Mouse (Mus musculus) kidney, adult 2 months (tissue): ENCODE measurements around the gene Maip1. TPM values are rescaled to one million over a fixed set of nuclear protein-coding genes. Genes with fewer than 3 reads are reported as not detected.
A peak's percentile ranks its signal among the peaks of the same experiment; 100 is the strongest.

ENCODE experiments used
- DNase-seq: peaks from one replicate; pipeline ENCODE4 v3.0.0; 2021
- H3K27ac ChIP-seq: fragments of 200-500 bp; 2 replicates; pipeline ENCODE4 v1.5.1; 2012; ENCODE audit warnings: low read depth, low read length, control low read depth, inconsistent platforms; ENCODE audit not compliant: insufficient read depth
- H3K27me3 ChIP-seq: fragments of 200-500 bp; replicated peaks from 2 replicates; pipeline ENCODE4 v1.6.1; 2012; ENCODE audit warnings: mild to moderate bottlenecking, moderate library complexity, low read length, inconsistent platforms; ENCODE audit not compliant: control insufficient read depth, insufficient read depth
- H3K36me3 ChIP-seq: fragments of 200-500 bp; 2 replicates; pipeline ENCODE4 v1.6.1; 2012; ENCODE audit warnings: mild to moderate bottlenecking, moderate library complexity, low read length, inconsistent platforms; ENCODE audit not compliant: control insufficient read depth, insufficient read depth
- H3K4me1 ChIP-seq: fragments of 200-500 bp; 2 replicates; pipeline ENCODE4 v1.6.1; 2011; ENCODE audit warnings: low read length; ENCODE audit not compliant: control insufficient read depth, insufficient read depth
- H3K4me3 ChIP-seq: fragments of 200-500 bp; 2 replicates; pipeline ENCODE4 v1.5.1; 2011; ENCODE audit warnings: mild to moderate bottlenecking, low read depth, low read length, control low read depth; ENCODE audit not compliant: insufficient read depth
- CTCF ChIP-seq: fragments of 200-500 bp; conservative IDR thresholded peaks from 2 replicates; pipeline ENCODE4 v1.5.1; 2011; ENCODE audit warnings: low read depth, mild to moderate bottlenecking, control low read depth, low read length, moderate library complexity, mixed read lengths; ENCODE audit not compliant: insufficient read depth, insufficient read length
- POLR2A ChIP-seq: fragments of 200-500 bp; IDR thresholded peaks from one replicate; pipeline ENCODE4 v1.6.1; 2011; ENCODE audit warnings: low read depth, low read length, control low read depth
- WGBS: fragments of 180-500 bp; shearing (Covaris S2); methylation state at CpG from one replicate; pipeline ENCODE4 v1.1.7; 2018; 5-methylcytosine and 5-hydroxymethylcytosine counted together
- polyA plus RNA-seq: library from polyadenylated mRNA; depleted of rRNA; stranded (reverse); fragments of >200 nt; gene quantifications from 2 replicates; pipeline ENCODE4 v1.2.3, GENCODE M21; 2012

Maip1 gene
- polyA plus RNA-seq, 1 experiment: 6.0 TPM

GRCm38 (mm10) chr1:57428368-57429308 lies 22.5 kb downstream of the Maip1 start:
- Histone ChIP-seq H3K36me3 (no peaks in the 10 kb centered on the region), H3K4me3 (no peak overlapping the region), H3K27ac (no peak overlapping the region), H3K4me1 (no peaks in the 10 kb centered on the region), H3K27me3 (no peaks in the 10 kb centered on the region)
- DNase-seq: peak; percentile 86
- 53% methylated on average over 16 of the region's 16 CpGs for WGBS
- TF ChIP-seq CTCF (peak; percentile 83), POLR2A (no peak)

GRCm38 (mm10) chr1:57429786-57430483 lies 23.8 kb downstream of the Maip1 start:
- Histone ChIP-seq H3K27me3 (no peaks in the 10 kb centered on the region), H3K4me3 (no peak overlapping the region), H3K4me1 (no peaks in the 10 kb centered on the region), H3K36me3 (no peaks in the 10 kb centered on the region), H3K27ac (no peak overlapping the region)
- DNase-seq: peak; percentile 52
- no peak for TF ChIP-seq POLR2A
- no peak for TF ChIP-seq CTCF
- 3% methylated on average over 12 of the region's 12 CpGs for WGBS

- DNase-seq: no peak
- H3K36me3 ChIP-seq: no peaks in the 10 kb centered on the region
- no peak overlapping the region for H3K27ac ChIP-seq
- WGBS: 95% methylated on average over 7 of the region's 7 CpGs
- H3K27me3 ChIP-seq: no peaks in the 10 kb centered on the region
- H3K4me1 ChIP-seq: peaks cover 3% of the 10 kb centered on the region; the same call in 1 of the 2 replicates
- no peak for TF ChIP-seq POLR2A
- no peak for TF ChIP-seq CTCF
- H3K4me3 ChIP-seq: no peak overlapping the region
Measured at GRCm38 (mm10) chr1:57433141-57433540, 27.0 kb downstream of the Maip1 start.

DNA sequence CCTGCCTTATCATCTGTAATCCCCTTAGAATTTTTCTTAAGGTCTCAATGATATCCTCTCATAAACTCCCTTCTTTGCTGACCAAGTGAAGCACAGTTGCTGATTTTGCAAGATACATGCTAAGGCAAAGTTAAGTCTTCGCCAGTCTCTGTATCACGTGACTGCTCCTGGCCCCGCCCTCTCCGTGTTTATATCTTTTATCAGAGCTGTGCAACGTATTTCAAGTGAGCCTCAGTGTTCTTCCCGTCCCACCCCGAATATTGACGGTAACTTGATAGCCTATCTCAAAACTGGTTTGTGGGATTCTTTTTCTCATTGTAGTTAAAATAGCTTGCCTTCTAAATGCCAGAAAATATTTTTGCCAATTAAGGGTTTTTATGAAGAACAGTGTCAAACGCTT lies 30.3 kb downstream of the Maip1 start:
- Histone ChIP-seq H3K4me1 (peaks cover 3% of the 10 kb centered on the region; the same call in 1 of the 2 replicates), H3K4me3 (peak overlapping the region; percentile 31; the same call in 1 of the 2 replicates), H3K27me3 (no peaks in the 10 kb centered on the region), H3K36me3 (no peaks in the 10 kb centered on the region), H3K27ac (peak overlapping the region; percentile 5; the same call in 1 of the 2 replicates)
- TF ChIP-seq CTCF (no peak), POLR2A (no peak)
- DNase-seq: peak; percentile 78
- WGBS: 15% methylated on average over 9 of the region's 9 CpGs

DNA sequence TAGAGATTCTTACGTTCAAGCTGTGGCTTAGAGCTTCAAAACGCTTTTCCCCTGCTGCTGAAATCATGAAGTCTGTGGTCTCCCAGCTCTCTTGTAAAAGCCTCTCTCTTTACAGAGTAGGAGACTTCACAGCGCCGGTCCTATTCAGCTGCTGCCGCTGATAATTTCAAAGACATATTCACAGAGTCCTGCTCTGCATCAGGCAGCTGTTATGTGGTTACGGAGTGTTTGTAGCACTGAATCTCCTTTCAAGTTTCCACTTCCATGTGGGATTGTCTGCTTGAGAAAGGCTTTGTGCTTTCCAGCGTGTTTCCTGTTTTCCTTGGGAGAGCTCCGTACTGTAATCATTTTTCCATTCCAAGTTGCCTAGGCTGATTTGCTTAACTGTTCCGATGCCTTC lies 30.8 kb downstream of the Maip1 start:
- no peak for TF ChIP-seq CTCF
- no peak for TF ChIP-seq POLR2A
- Histone ChIP-seq H3K36me3 (no peaks in the 10 kb centered on the region), H3K27ac (peak overlapping the region; percentile 27; the same call in 1 of the 2 replicates), H3K4me1 (peaks cover 3% of the 10 kb centered on the region; the same call in 1 of the 2 replicates), H3K27me3 (no peaks in the 10 kb centered on the region), H3K4me3 (peak overlapping the region; percentile 31)
- DNase-seq: peak; percentile 22
- 13% methylated on average over 9 of the region's 9 CpGs for WGBS

DNA sequence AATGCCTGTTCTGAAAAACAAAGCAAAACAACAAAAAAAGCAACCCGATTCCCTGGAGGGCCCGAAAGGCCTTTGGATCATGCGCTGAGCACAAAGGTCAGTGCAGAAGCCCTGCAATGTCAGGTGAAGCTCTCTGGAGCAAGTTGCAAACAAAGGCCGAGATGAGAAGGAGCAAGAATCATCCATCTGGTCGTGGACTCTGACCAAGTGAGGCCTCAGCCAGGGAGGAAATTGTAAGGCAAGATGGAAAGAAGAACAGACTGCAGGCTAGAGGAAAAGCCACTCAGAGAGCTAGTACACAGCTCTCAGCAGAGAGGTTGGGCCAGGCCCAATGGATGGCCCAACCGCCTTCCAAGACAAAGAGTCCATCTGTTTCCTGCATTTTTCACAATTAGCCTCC lies 32.9 kb downstream of the Maip1 start:
- H3K27ac ChIP-seq: no peak overlapping the region

More for the DNA sequence above, 32.9 kb downstream of the Maip1 start:
- Histone ChIP-seq H3K4me1 (peaks cover 3% of the 10 kb centered on the region; the same call in 1 of the 2 replicates), H3K36me3 (no peaks in the 10 kb centered on the region), H3K4me3 (no peak overlapping the region), H3K27me3 (no peaks in the 10 kb centered on the region)
- TF ChIP-seq POLR2A: no peak
- TF ChIP-seq CTCF: no peak
- DNase-seq: peak; percentile 78
- WGBS: 66% methylated on average over 6 of the region's 6 CpGs
